20 mouse cellular contexts compared by ENCODE assay signal in genomic region chr7:66497480-66497879, GRCm38 (mm10).
"Had no signal": no experiment of that assay in that cellular context is flagged by ENCODE, and none has a peak within 500 bp of the region (broad histone marks: within the 10 kb centered on the region; RNA-seq: fewer than 3 reads in every experiment).

No protein-coding gene starts in this region.

- H3K36me3 ChIP-seq: limb, embryonic 13.5 days; liver, embryonic 12.5 days; liver, embryonic 15.5 days; midbrain, embryonic 12.5 days; midbrain, embryonic 15.5 days; neural tube, embryonic 13.5 days had no signal

- H3K27me3 ChIP-seq: limb, embryonic 13.5 days; liver, embryonic 12.5 days; liver, embryonic 15.5 days; midbrain, embryonic 12.5 days; midbrain, embryonic 15.5 days; neural tube, embryonic 13.5 days had no signal

- H3K27ac ChIP-seq: kidney, postnatal 0 days; left cerebral cortex, adult 2 months; limb, embryonic 13.5 days; liver, embryonic 12.5 days; liver, embryonic 15.5 days; midbrain, embryonic 12.5 days; midbrain, embryonic 15.5 days; neural tube, embryonic 13.5 days had no signal

- H3K9me3 ChIP-seq: liver, embryonic 12.5 days; liver, embryonic 15.5 days; midbrain, embryonic 12.5 days; midbrain, embryonic 15.5 days; neural tube, embryonic 13.5 days had no signal

- H3K4me2 ChIP-seq: limb, embryonic 13.5 days; liver, embryonic 12.5 days; liver, embryonic 15.5 days; midbrain, embryonic 12.5 days; midbrain, embryonic 15.5 days; neural tube, embryonic 13.5 days had no signal

- H3K9ac ChIP-seq: limb, embryonic 13.5 days; liver, embryonic 12.5 days; liver, embryonic 15.5 days; midbrain, embryonic 12.5 days; midbrain, embryonic 15.5 days; neural tube, embryonic 13.5 days had no signal

- ATAC-seq: liver, embryonic 12.5 days; midbrain, embryonic 15.5 days had no signal

- DNase-seq: kidney, adult 18-20 months; kidney, adult 9 months; kidney, postnatal 36 days; layer of hippocampus, postnatal 36 days; liver; lung, adult 18-20 months; lung, postnatal 14 days; lung, postnatal 4 days; thymus, adult 2 months; thymus, postnatal 14 days; thymus, postnatal 4 days had no signal

- H3K4me1 ChIP-seq: liver, embryonic 12.5 days; liver, embryonic 15.5 days; midbrain, embryonic 12.5 days; midbrain, embryonic 15.5 days had no signal

- H3K4me3 ChIP-seq: left cerebral cortex, adult 2 months; limb, embryonic 13.5 days; liver, embryonic 12.5 days; liver, embryonic 15.5 days; midbrain, embryonic 12.5 days; midbrain, embryonic 15.5 days; myocyte; neural tube, embryonic 13.5 days had no signal
